Mouse (Mus musculus): ENCODE measurements at regions not wholly inside any gene's neighbourhood (a gene's known extent, or its start where the extent isn't known, plus 50 kb on each side); places are given as distances from the start of the nearest gene placed in this dataset.
A peak's percentile ranks its signal among the peaks of the same experiment; 100 is the strongest.

DNA sequence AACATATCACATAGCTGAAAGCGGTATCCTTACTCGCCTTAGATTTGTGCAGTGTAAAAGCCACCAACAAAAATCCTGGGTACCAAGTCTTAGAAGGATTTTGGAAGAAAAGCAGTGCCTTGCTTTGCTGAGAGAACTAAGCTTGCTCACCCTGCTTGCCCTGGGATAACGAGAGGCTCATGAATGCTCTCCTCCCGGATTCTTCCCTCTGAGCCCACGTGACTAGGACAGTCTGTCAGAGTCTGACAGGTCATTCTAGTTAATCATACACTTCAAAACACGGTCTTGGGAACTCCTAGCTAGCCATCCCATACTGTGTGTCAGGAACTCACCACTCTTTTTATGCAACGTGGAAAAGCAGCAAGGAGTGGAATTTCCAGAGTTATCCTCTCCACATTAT, 91.4 kb downstream of the Avpr1a start:
- TF ChIP-seq POLR2A (IDR thresholded peaks at IDR 0.05; ENCODE audit: borderline replicate concordance, extremely low read depth, low read depth, low read length) (no peak), CTCF (IDR thresholded peaks at IDR 0.05; ENCODE audit: insufficient read depth, low read length) (no peak)
- Histone ChIP-seq H3K4me1 (ENCODE audit: control insufficient read depth, insufficient read depth, low read length) (no peaks in the 10 kb centered on the region), H3K4me3 (replicated peaks; ENCODE audit: extremely low read depth, low read depth, low read length) (no peak overlapping the region)
- DNase-seq, result no peak
- 45% methylated on average over 7 of the region's 7 CpGs for WGBS

- Histone ChIP-seq H3K4me3 (replicated peaks; ENCODE audit: extremely low read depth, low read depth, low read length) (no peak overlapping the region), H3K4me1 (ENCODE audit: control insufficient read depth, insufficient read depth, low read length) (no peaks in the 10 kb centered on the region)
- WGBS, result 58% methylated on average over 9 of the region's 9 CpGs
- no peak for DNase-seq
- TF ChIP-seq POLR2A (IDR thresholded peaks at IDR 0.05; ENCODE audit: borderline replicate concordance, extremely low read depth, low read depth, low read length) (no peak), CTCF (IDR thresholded peaks at IDR 0.05; ENCODE audit: insufficient read depth, low read length) (no peak)
Observed at GRCm38 (mm10) chr10:122542573-122542972, 94.3 kb downstream of the Avpr1a start.

DNA sequence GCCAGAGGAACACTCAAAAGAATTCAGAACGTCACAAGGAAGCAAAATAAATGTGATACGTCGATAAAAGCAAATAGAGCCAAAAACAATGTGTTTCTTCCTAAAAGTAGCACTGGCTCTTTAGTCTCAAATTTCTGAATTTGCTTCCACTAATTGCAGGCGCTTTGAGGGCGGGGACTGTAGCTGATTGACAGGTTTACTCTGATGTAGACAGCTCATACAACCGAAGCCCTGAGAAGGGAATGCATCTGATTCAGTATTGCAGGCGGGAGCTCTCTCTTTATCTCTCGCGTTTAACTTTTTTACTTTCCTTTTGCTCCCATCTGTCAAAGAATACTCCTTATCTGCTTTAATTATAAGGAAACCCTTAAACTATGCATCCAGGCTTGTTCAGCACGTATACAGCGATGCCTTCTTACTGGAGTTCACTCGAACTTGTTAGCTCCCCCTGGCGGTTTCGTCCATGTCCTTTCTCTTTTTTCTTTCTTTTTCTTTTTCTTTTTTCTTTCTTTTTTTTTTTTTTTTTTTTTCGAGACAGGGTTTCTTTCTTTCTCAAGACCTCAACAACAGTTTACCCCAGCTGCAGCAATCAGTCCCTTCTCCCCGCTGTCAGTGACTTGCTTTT, 95.9 kb downstream of the Avpr1a start:
- 14% methylated on average over 16 of the region's 16 CpGs for WGBS
- DNase-seq, result peak; percentile 23
- Histone ChIP-seq H3K4me1 (ENCODE audit: control insufficient read depth, insufficient read depth, low read length) (no peaks in the 10 kb centered on the region), H3K4me3 (replicated peaks; ENCODE audit: extremely low read depth, low read depth, low read length) (no peak overlapping the region)
- no peak for TF ChIP-seq POLR2A (IDR thresholded peaks at IDR 0.05; ENCODE audit: borderline replicate concordance, extremely low read depth, low read depth, low read length)
- no peak; the same call in 1 of the 2 replicates for TF ChIP-seq CTCF (IDR thresholded peaks at IDR 0.05; ENCODE audit: insufficient read depth, low read length)

DNA sequence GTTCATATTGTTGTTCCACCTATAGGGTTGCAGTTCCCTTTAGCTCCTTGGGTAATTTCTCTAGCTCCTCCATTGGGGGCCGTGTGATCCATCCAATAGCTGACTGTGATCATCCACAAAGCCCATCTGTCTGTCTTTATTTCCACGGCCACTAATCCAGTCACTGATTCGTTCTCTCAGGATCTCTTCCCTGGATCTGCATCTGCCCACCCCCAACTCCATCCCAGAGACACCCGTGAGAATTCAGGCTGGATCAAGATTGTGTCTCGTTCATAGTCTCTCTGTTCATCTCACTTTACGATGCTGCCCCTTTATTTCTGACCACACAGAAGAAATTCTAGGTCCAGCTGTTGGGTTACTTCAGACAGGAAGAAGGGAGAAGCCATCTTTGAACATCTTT, 96.7 kb downstream of the Avpr1a start:
- Histone ChIP-seq H3K4me3 (replicated peaks; ENCODE audit: extremely low read depth, low read depth, low read length) (no peak overlapping the region), H3K4me1 (ENCODE audit: control insufficient read depth, insufficient read depth, low read length) (no peaks in the 10 kb centered on the region)
- DNase-seq, result no peak
- TF ChIP-seq POLR2A (IDR thresholded peaks at IDR 0.05; ENCODE audit: borderline replicate concordance, extremely low read depth, low read depth, low read length) (no peak), CTCF (IDR thresholded peaks at IDR 0.05; ENCODE audit: insufficient read depth, low read length) (no peak)
- 90% methylated on average over 6 of the region's 6 CpGs for WGBS

DNA sequence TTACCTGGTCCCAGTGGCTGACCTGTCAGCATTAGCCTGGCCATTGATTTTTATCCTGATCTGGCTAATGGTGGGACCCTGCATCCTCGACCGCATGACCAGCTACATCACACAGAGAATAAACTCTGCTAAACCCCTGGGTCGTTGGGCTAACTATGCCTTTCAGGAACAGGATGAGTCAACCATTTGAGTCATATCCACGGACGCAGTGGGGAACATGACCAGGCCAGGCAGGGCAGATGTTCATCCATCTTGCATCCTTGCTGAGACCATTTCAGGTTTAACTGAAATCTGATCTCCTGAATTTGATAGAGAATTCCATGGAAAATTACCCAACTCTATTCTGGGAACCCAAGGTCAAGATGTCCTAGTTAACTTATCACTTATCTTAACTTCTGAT, 103.3 kb downstream of the Avpr1a start:
- Histone ChIP-seq H3K4me1 (ENCODE audit: control insufficient read depth, insufficient read depth, low read length) (no peaks in the 10 kb centered on the region), H3K4me3 (replicated peaks; ENCODE audit: extremely low read depth, low read depth, low read length) (no peak overlapping the region)
- no peak for DNase-seq
- whole genome bisulfite sequencing, result 69% methylated on average over 5 of the region's 5 CpGs
- TF ChIP-seq CTCF (IDR thresholded peaks at IDR 0.05; ENCODE audit: insufficient read depth, low read length), result no peak
- TF ChIP-seq POLR2A (IDR thresholded peaks at IDR 0.05; ENCODE audit: borderline replicate concordance, extremely low read depth, low read depth, low read length), result no peak

DNA sequence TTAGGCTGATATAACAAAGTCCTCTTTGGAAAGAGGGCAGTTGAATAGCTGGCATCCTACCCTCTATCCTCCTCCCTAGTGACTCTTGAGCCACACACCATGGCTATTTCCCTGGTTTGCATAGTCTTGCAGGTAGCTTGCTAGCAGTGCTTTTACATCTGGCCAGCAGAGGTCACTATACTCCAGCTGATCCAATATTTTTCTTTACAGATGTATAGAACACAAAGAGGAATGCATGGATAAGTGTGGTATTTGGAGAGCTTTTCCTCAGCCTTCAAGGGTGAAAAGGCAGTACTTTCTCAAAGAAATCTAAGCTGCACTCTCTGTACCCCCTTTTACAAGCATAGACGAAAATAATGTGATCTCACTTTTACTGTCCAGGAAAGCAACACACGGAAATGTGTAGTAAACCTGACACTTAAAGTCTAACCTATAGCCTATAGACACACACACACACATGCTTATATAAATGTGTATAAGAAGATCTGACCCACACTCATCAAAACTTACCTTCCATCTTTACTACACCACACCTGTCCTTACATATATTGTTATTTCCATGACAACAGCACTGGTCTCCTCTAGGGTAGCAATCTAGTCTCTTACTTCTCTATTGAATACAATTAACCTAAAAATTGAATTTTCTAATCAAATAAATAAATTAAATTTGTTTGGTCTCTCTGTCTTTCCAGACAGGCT, 105.0 kb downstream of the Avpr1a start:
- peak; percentile 17 for DNase-seq
- no peak for TF ChIP-seq POLR2A (IDR thresholded peaks at IDR 0.05; ENCODE audit: borderline replicate concordance, extremely low read depth, low read depth, low read length)
- TF ChIP-seq CTCF (IDR thresholded peaks at IDR 0.05; ENCODE audit: insufficient read depth, low read length), result peak; percentile 25; the same call in 1 of the 2 replicates
- 56% methylated on average over 2 of the region's 2 CpGs for WGBS
- Histone ChIP-seq H3K4me3 (replicated peaks; ENCODE audit: extremely low read depth, low read depth, low read length) (no peak overlapping the region), H3K4me1 (ENCODE audit: control insufficient read depth, insufficient read depth, low read length) (no peaks in the 10 kb centered on the region)

DNA sequence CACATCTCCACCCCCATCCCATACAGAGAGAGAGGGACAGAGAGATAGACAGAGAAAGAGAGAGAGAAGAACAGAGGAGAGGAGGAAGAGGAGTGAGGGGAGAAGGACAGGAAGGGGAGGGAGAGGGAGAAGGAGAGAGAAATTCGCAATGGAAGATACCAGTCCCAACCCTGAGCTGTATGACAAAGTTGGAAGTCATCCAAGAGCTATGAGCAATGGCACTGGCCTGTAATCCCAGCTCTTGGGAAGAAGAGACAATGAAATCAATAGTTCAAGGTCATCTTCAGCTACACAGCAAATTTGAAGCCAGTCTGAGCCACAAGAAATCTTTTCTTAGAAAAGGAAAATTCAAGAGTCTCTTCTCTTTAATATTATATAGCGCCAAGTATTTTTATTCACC, 105.6 kb downstream of the Avpr1a start:
- Histone ChIP-seq H3K4me3 (replicated peaks; ENCODE audit: extremely low read depth, low read depth, low read length) (no peak overlapping the region), H3K4me1 (ENCODE audit: control insufficient read depth, insufficient read depth, low read length) (no peaks in the 10 kb centered on the region)
- DNase-seq, result no peak
- 62% methylated on average over 2 of the region's 2 CpGs for WGBS
- no peak for TF ChIP-seq POLR2A (IDR thresholded peaks at IDR 0.05; ENCODE audit: borderline replicate concordance, extremely low read depth, low read depth, low read length)
- no peak for TF ChIP-seq CTCF (IDR thresholded peaks at IDR 0.05; ENCODE audit: insufficient read depth, low read length)

DNA sequence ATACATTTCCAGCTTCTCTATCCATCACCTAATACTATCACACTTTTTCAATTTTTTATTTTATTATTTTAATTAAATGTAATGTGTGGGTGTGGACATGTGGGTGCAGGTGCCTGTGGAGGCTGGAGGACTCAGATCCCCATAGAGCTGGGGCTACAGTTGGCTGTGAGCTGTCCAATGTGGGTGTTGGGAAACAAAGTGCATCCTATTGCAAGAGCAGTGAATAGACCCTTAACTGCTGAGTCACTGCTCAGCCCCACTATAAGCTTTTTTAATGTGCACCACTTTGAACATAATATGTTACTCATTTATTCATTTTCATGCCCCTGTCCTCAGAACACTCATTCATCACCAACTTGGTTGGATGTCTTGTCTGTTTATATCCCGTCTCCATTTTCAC, 110.4 kb downstream of the Avpr1a start:
- TF ChIP-seq CTCF (IDR thresholded peaks at IDR 0.05; ENCODE audit: insufficient read depth, low read length) (no peak), POLR2A (IDR thresholded peaks at IDR 0.05; ENCODE audit: borderline replicate concordance, extremely low read depth, low read depth, low read length) (no peak)
- 87% methylated on average over 1 of the region's 1 CpGs for WGBS
- no peak for DNase-seq
- no peaks in the 10 kb centered on the region for H3K4me1 ChIP-seq (ENCODE audit: control insufficient read depth, insufficient read depth, low read length)
- H3K4me3 ChIP-seq (replicated peaks; ENCODE audit: extremely low read depth, low read depth, low read length), result no peak overlapping the region

DNA sequence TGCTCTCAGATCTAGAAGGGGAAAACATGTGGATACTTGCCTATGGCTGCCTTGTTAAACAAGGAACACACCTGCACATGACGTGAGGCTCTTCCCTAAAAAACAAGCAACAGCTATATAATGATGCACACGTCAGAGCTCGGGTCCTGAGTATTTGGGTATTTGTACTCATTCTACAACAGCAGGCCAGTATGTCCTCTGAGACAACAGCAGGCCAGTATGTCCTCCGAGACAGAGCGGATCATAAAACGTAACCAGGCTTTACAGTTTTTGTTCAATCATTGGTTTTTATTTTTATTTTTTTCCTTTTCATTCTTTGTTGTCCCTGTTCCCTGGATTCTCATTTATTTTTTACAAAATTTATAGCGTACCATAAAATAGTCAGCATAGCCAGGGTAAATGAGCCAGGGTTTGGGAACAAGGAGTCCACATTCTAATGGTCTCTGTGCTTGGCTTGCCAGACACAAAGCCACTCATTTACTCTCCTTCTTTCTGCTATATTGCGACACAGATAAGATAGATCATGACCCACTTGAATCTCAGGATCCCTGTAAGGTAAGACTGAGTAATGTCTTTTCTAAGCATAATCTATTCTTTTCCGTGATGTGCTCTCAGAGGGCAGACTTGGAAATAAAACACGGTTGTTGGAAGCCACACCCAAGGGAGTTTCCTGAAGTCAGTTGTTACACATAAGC, 111.8 kb downstream of the Avpr1a start:
- WGBS, result 76% methylated on average over 10 of the region's 10 CpGs
- DNase-seq, result no peak
- no peaks in the 10 kb centered on the region for H3K4me1 ChIP-seq (ENCODE audit: control insufficient read depth, insufficient read depth, low read length)

More for the DNA sequence above, 111.8 kb downstream of the Avpr1a start:
- H3K4me3 ChIP-seq (replicated peaks; ENCODE audit: extremely low read depth, low read depth, low read length), result no peak overlapping the region
- no peak for TF ChIP-seq CTCF (IDR thresholded peaks at IDR 0.05; ENCODE audit: insufficient read depth, low read length)
- TF ChIP-seq POLR2A (IDR thresholded peaks at IDR 0.05; ENCODE audit: borderline replicate concordance, extremely low read depth, low read depth, low read length), result no peak

Data from lung, adult 2 months (tissue).